Comparison of ENCODE assay signal across 14 mouse cellular contexts in the genomic region with DNA sequence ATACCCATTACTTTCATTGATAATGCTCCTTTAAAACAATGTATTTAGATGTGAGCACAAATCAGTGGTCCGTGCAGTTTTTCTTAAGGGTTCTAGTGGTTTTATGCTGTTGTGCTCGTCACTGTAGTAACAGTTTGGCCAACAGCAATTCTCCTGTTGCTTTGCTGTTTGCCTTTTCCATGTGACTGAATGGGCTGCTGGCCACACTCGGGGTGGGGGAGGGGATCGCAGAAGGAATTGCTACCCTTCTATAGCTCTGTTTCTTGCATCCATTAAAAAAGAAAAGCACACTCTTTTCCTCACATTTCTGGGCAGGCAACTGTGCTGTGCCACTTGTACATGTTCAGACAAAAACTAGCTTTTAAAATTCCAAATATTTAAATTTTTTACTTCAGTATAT. TPM values are rescaled to one million over a fixed set of nuclear protein-coding genes. Genes with fewer than 3 reads are reported as not detected.
DNase-seq lines count a peak whose midpoint lies in the region; ATAC-seq and TF ChIP-seq lines count a peak whose summit lies in the region.
"Had no signal": no experiment of that assay in that cellular context is flagged by ENCODE, and none has a peak within 500 bp of the region (broad histone marks: within the 10 kb centered on the region; RNA-seq: fewer than 3 reads in every experiment).

No protein-coding gene starts in this region.

- H3K4me2 ChIP-seq in lung, postnatal 0 days (replicated peaks; ENCODE audit: low read depth, low read length) = no peak overlapping the region
- H3K4me2 ChIP-seq: neural tube, embryonic 12.5 days had no signal

- no peaks in the 10 kb centered on the region for H3K27me3 ChIP-seq in heart, embryonic 10.5 days (ENCODE audit: insufficient read depth, poor library complexity, severe bottlenecking)
- no peaks in the 10 kb centered on the region for H3K27me3 ChIP-seq in lung, postnatal 0 days (replicated peaks; ENCODE audit: insufficient read depth, low read length)
- H3K27me3 ChIP-seq: neural tube, embryonic 12.5 days had no signal

- no peaks in the 10 kb centered on the region for H3K9me3 ChIP-seq in heart, embryonic 10.5 days
- H3K9me3 ChIP-seq in lung, postnatal 0 days (ENCODE audit: low read length) = no peaks in the 10 kb centered on the region
- H3K9me3 ChIP-seq: neural tube, embryonic 12.5 days had no signal

- TF ChIP-seq EP300 in lung, postnatal 0 days (IDR thresholded peaks at IDR 0.05) = no peak

- no peak overlapping the region for H3K27ac ChIP-seq in heart, embryonic 10.5 days
- no peak overlapping the region for H3K27ac ChIP-seq in lung, postnatal 0 days (ENCODE audit: low read length)
- H3K27ac ChIP-seq: liver, embryonic 14.5 days; neural tube, embryonic 12.5 days had no signal

- ATAC-seq in lung, postnatal 0 days = no peak

- no peak for TF ChIP-seq CTCF in lung, postnatal 0 days (IDR thresholded peaks at IDR 0.05)

- no peak overlapping the region for H3K9ac ChIP-seq in lung, postnatal 0 days (replicated peaks; ENCODE audit: low read depth)
- H3K9ac ChIP-seq: liver, embryonic 14.5 days; neural tube, embryonic 12.5 days had no signal

- WGBS in heart, embryonic 10.5 days = 23% methylated on average over 4 of the region's 4 CpGs
- WGBS in lung, postnatal 0 days = 27% methylated on average over 4 of the region's 4 CpGs

- H3K36me3 ChIP-seq in heart, embryonic 10.5 days = no peaks in the 10 kb centered on the region
- no peaks in the 10 kb centered on the region for H3K36me3 ChIP-seq in lung, postnatal 0 days (ENCODE audit: insufficient read depth, low read length)
- H3K36me3 ChIP-seq: neural tube, embryonic 12.5 days had no signal

- DNase-seq in cerebellum, postnatal 14 days = peak; percentile 27 to 51
- DNase-seq in cerebellum, adult 9-11 months = no peak
- DNase-seq in heart, postnatal 4 days = peak; percentile 55
- DNase-seq in heart, embryonic 10.5 days (ENCODE audit: low spot score) = no peak
- DNase-seq in lung, postnatal 14 days = peak; percentile 0
- no peak for DNase-seq in lung, postnatal 0 days (ENCODE audit: low spot score)
- DNase-seq in kidney, adult 9 months = peak; percentile 18
- no peak for DNase-seq in urinary bladder, postnatal 4 days (ENCODE audit: low spot score in 2 of 2)
- DNase-seq: layer of hippocampus, postnatal 36 days; right cerebral cortex, postnatal 25 days had no signal

- no peaks in the 10 kb centered on the region for H3K4me1 ChIP-seq in heart, embryonic 10.5 days
- H3K4me1 ChIP-seq in lung, postnatal 0 days (ENCODE audit: insufficient read depth, low read depth, low read length) = no peaks in the 10 kb centered on the region
- H3K4me1 ChIP-seq: neural tube, embryonic 12.5 days had no signal

- H3K4me3 ChIP-seq in heart, embryonic 10.5 days = no peak overlapping the region
- H3K4me3 ChIP-seq in lung, postnatal 0 days (ENCODE audit: low read depth, low read length) = no peak overlapping the region
- H3K4me3 ChIP-seq: neural tube, embryonic 12.5 days had no signal

RNA-seq across cellular contexts. Expression of gene Zcchc12, which starts 34.1 kb away (rescaled TPM):
- 1 to 10 TPM in 1 of 2 experiments, under 1 TPM in 1; 0.81 to 1.3 TPM for total RNA-seq in heart, postnatal 4 days (2021)
- polyA plus RNA-seq in heart, embryonic 10.5 days (2016; fragmentation: Nextera tagmentation; extraction: Ambion mirVana) = 3.7 and 5.1 TPM in 2 replicates
- 1.2 and 1.3 TPM in 2 replicates for polyA plus RNA-seq in lung, postnatal 0 days (2015; fragmentation: Nextera tagmentation; extraction: Ambion mirVana)
- total RNA-seq: common myeloid progenitor, adult 5-6 weeks; megakaryocyte-erythroid progenitor cell, adult 5-6 weeks had no signal

RNA-seq across cellular contexts. Expression of gene Il13ra1, which starts 49.7 kb away (rescaled TPM):
- total RNA-seq in heart, postnatal 4 days (2021) = 10 to 100 TPM; 36.5 to 42.3 TPM
- polyA plus RNA-seq in heart, embryonic 10.5 days (2016; fragmentation: Nextera tagmentation; extraction: Ambion mirVana) = 9.3 and 13.9 TPM in 2 replicates
- polyA plus RNA-seq in lung, postnatal 0 days (2015; fragmentation: Nextera tagmentation; extraction: Ambion mirVana) = 21.1 and 21.2 TPM in 2 replicates
- total RNA-seq: megakaryocyte-erythroid progenitor cell, adult 5-6 weeks had no signal

Comparison
In these comparisons a context has a peak if more than half of its experiments do, and no peak if none do; other contexts are left out.
1. DNase-seq: peak in cerebellum, postnatal 14 days (2 of 2), heart, postnatal 4 days (single experiment), lung, postnatal 14 days (single experiment) and kidney, adult 9 months (single experiment); none in cerebellum, adult 9-11 months (single experiment), heart, embryonic 10.5 days (single experiment), lung, postnatal 0 days (single experiment) and urinary bladder, postnatal 4 days (0 of 2).